Mouse (Mus musculus) bone marrow, adult 2 months (tissue): ENCODE measurements at regions not wholly inside any gene's neighbourhood (a gene's known extent, or its start where the extent isn't known, plus 50 kb on each side); places are given as distances from the start of the nearest gene placed in this dataset.

Experiments used
- CTCF ChIP-seq: fragments of 200-500 bp; IDR thresholded peaks from 2 replicates; pipeline ENCODE4 v1.5.1; 2011; ENCODE audit warnings: low read length, control low read depth; ENCODE audit not compliant: control insufficient read depth, insufficient read depth
- POLR2A ChIP-seq: fragments of 200-500 bp; IDR thresholded peaks from 2 replicates; pipeline ENCODE4 v1.6.1; 2011; ENCODE audit warnings: low read depth, mild to moderate bottlenecking, control low read depth, low read length, borderline replicate concordance; ENCODE audit not compliant: control insufficient read depth

DNA sequence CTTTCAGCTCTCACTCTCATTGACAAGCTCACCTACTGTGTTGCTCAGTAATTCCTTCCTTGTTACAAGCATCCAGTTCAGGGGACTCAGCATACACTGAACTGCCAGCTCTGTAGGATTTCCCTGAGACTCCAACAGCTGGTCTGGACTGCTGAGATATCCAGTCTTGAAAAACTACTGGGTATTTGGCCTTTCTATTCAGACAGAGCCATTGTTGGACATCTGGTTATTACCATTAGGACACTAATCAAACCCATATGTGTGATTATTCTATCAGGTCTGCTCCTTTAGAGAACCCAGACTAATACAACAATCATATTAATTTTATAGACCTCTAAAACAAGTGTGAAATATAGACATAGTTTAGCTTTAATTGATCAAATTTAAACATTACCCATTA is 1146.2 kb downstream of the Basp1 start:
- no peak for TF ChIP-seq POLR2A
- TF ChIP-seq CTCF = no peak
